Mouse (Mus musculus): ENCODE measurements around the gene Dusp15.

- TF ChIP-seq CTCF (IDR thresholded peaks at IDR 0.05; ENCODE audit: insufficient read depth, low read depth, low read length), result no peak
- no peak for TF ChIP-seq POLR2A (IDR thresholded peaks at IDR 0.05; ENCODE audit: insufficient read depth, low read depth, low read length)
These were observed 8.5 kb downstream of the Dusp15 start for GRCm38 (mm10) chr2:152942898-152943515.
